Comparison of ENCODE assay signal across 21 mouse cellular contexts in genomic region chr5:99404403-99405170, GRCm38 (mm10).
DNase-seq lines count a peak whose midpoint lies in the region; ATAC-seq and TF ChIP-seq lines count a peak whose summit lies in the region.
"Had no signal": no experiment of that assay in that cellular context is flagged by ENCODE, and none has a peak within 500 bp of the region (broad histone marks: within the 10 kb centered on the region; RNA-seq: fewer than 3 reads in every experiment).

No protein-coding gene starts in this region.

- TF ChIP-seq POLR2A in heart, adult 2 months (IDR thresholded peaks at IDR 0.05; ENCODE audit: insufficient read depth, low read depth, low read length) = no peak

- in situ Hi-C loops in ES-E14 (cut with MboI; ENCODE audit: low sequenced_read_pairs in 2 of 2, unreplicated experiment in 2 of 2) = no loop called here

- no peaks in the 10 kb centered on the region for H3K27me3 ChIP-seq in heart, adult 2 months (ENCODE audit: control insufficient read depth, insufficient read depth, low read length)
- H3K27me3 ChIP-seq in liver, embryonic 11.5 days (replicated peaks; ENCODE audit: control insufficient read depth, insufficient read depth, low read length) = no peaks in the 10 kb centered on the region
- no peaks in the 10 kb centered on the region for H3K27me3 ChIP-seq in liver, embryonic 15.5 days
- H3K27me3 ChIP-seq: embryonic facial prominence, embryonic 12.5 days; forebrain, embryonic 15.5 days; Patski had no signal

- intact Hi-C loops in heart, adult 2 months (cut with DNase I) = no loop called here

- H3K4me3 ChIP-seq in heart, adult 2 months = no peak overlapping the region
- no peak overlapping the region for H3K4me3 ChIP-seq in ES-E14 (ENCODE audit: insufficient read depth in 1 of 2, low read depth in 1 of 2, low read length in 2 of 2, poor library complexity in 1 of 2, severe bottlenecking in 1 of 2)
- no peak overlapping the region for H3K4me3 ChIP-seq in liver, embryonic 11.5 days (ENCODE audit: low read depth, low read length)
- H3K4me3 ChIP-seq in liver, embryonic 15.5 days (replicated peaks) = no peak overlapping the region
- H3K4me3 ChIP-seq: embryonic facial prominence, embryonic 12.5 days; forebrain, embryonic 15.5 days; hindbrain, embryonic 13.5 days had no signal

- H3K4me2 ChIP-seq in liver, embryonic 11.5 days = peak overlapping the region; percentile 29
- H3K4me2 ChIP-seq in liver, embryonic 15.5 days = no peak overlapping the region
- H3K4me2 ChIP-seq: embryonic facial prominence, embryonic 12.5 days; forebrain, embryonic 15.5 days; hindbrain, embryonic 13.5 days had no signal

- no peaks in the 10 kb centered on the region for H3K36me3 ChIP-seq in heart, adult 2 months (ENCODE audit: control insufficient read depth, insufficient read depth, low read length)
- H3K36me3 ChIP-seq in ES-E14 (ENCODE audit: control insufficient read depth, insufficient read depth, low read length, poor library complexity, severe bottlenecking) = no peaks in the 10 kb centered on the region
- no peaks in the 10 kb centered on the region for H3K36me3 ChIP-seq in liver, embryonic 11.5 days (ENCODE audit: control insufficient read depth, insufficient read depth, low read length)
- H3K36me3 ChIP-seq in liver, embryonic 15.5 days (replicated peaks) = no peaks in the 10 kb centered on the region
- H3K36me3 ChIP-seq: embryonic facial prominence, embryonic 12.5 days; forebrain, embryonic 15.5 days; hindbrain, embryonic 13.5 days had no signal

- H3K79me2 ChIP-seq in heart, adult 2 months (replicated peaks; ENCODE audit: control insufficient read depth, insufficient read depth, low read length) = no peaks in the 10 kb centered on the region

- TF ChIP-seq EP300 in heart, adult 2 months (IDR thresholded peaks at IDR 0.05; ENCODE audit: insufficient read depth, low read depth, low read length) = no peak

- WGBS in heart, adult 2 months = 80% methylated on average over 11 of the region's 11 CpGs
- WGBS in liver, embryonic 11.5 days = 52% methylated on average over 11 of the region's 11 CpGs
- 29% methylated on average over 11 of the region's 11 CpGs for WGBS in liver, embryonic 15.5 days (ENCODE audit: insufficient replicate concordance)

- peak; percentile 33 for DNase-seq in heart, adult 11 months
- DNase-seq in heart, adult 2 months = no peak
- no peak for DNase-seq in ES-E14 (ENCODE audit: low read depth, low spot score)
- no peak for DNase-seq in liver, embryonic 11.5 days (ENCODE audit: low spot score)
- DNase-seq in thymus, postnatal 36 days = no peak
- no peak for DNase-seq in left cerebral cortex, adult 8-10 months (ENCODE audit: low spot score in 2 of 2)
- DNase-seq in ovary, postnatal 36 days (ENCODE audit: low spot score) = no peak
- DNase-seq: adrenal gland, adult 2 months; adrenal gland, postnatal 36 days; cerebellum, adult 2 months; cerebellum, postnatal 10 days; gastrocnemius, postnatal 14 days; heart, postnatal 10 days; heart, postnatal 4 days had no signal

- ATAC-seq in liver, embryonic 11.5 days (replicated peaks; ENCODE audit: low FRiP score) = peak; percentile 79
- ATAC-seq in liver, embryonic 15.5 days (ENCODE audit: insufficient read depth) = peak; percentile 58; the same call in 1 of the 2 replicates
- ATAC-seq: activated CD4-positive, CD25-positive, alpha-beta regulatory T cell, adult 4 months; forebrain, embryonic 15.5 days; hindbrain, postnatal 0 days; Patski had no signal

- no peaks in the 10 kb centered on the region for H3K9me3 ChIP-seq in ES-E14 (ENCODE audit: control insufficient read depth, insufficient read depth, low read depth, low read length)
- H3K9me3 ChIP-seq in liver, embryonic 11.5 days (ENCODE audit: control insufficient read depth, low read length) = no peaks in the 10 kb centered on the region
- no peaks in the 10 kb centered on the region for H3K9me3 ChIP-seq in liver, embryonic 15.5 days (replicated peaks)
- H3K9me3 ChIP-seq: embryonic facial prominence, embryonic 12.5 days; forebrain, embryonic 15.5 days; hindbrain, embryonic 13.5 days had no signal

- no peak overlapping the region for H3K27ac ChIP-seq in heart, adult 2 months
- H3K27ac ChIP-seq in ES-E14 (ENCODE audit: insufficient read depth, low read depth, low read length, poor library complexity, severe bottlenecking) = no peak overlapping the region
- H3K27ac ChIP-seq in liver, embryonic 11.5 days (ENCODE audit: low read depth, low read length) = peak overlapping the region; percentile 48; the same call in 1 of the 2 replicates
- no peak overlapping the region for H3K27ac ChIP-seq in liver, embryonic 15.5 days (replicated peaks)
- H3K27ac ChIP-seq: embryonic facial prominence, embryonic 12.5 days; forebrain, embryonic 15.5 days; hindbrain, embryonic 13.5 days; hindbrain, postnatal 0 days had no signal

- peaks cover 1% of the 10 kb centered on the region; the same call in 1 of the 2 replicates for H3K4me1 ChIP-seq in heart, adult 2 months (ENCODE audit: control insufficient read depth, insufficient read depth, low read length)
- peaks cover 0 to 5% of the 10 kb centered on the region in 2 experiments; a peak in 1 of 4 replicates for H3K4me1 ChIP-seq in ES-E14 (ENCODE audit: control insufficient read depth in 2 of 2, insufficient read depth in 2 of 2, low read length in 2 of 2, poor library complexity in 1 of 2)
- H3K4me1 ChIP-seq in liver, embryonic 11.5 days (replicated peaks; ENCODE audit: control insufficient read depth, insufficient read depth, low read length) = peaks cover 35% of the 10 kb centered on the region
- peaks cover 23% of the 10 kb centered on the region for H3K4me1 ChIP-seq in liver, embryonic 15.5 days (replicated peaks)

- H3K9ac ChIP-seq in heart, adult 2 months (ENCODE audit: low read depth, low read length) = no peak overlapping the region
- H3K9ac ChIP-seq in ES-E14 (ENCODE audit: insufficient read depth, low read depth, low read length, poor library complexity, severe bottlenecking) = no peak overlapping the region
- no peak overlapping the region for H3K9ac ChIP-seq in liver, embryonic 11.5 days (ENCODE audit: low read depth, low read length)
- H3K9ac ChIP-seq in liver, embryonic 15.5 days = no peak overlapping the region
- H3K9ac ChIP-seq: embryonic facial prominence, embryonic 12.5 days; forebrain, embryonic 15.5 days; hindbrain, embryonic 13.5 days had no signal

- TF ChIP-seq CTCF in heart, adult 2 months (IDR thresholded peaks at IDR 0.05) = no peak

TF ChIP-seq in ES-E14, 5 proteins besides CTCF, POLR2A, EP300 and RAD21:
- peak; percentile 69; the same call in 1 of the 2 replicates for TF ChIP-seq MAFK (IDR thresholded peaks at IDR 0.05; ENCODE audit: insufficient read depth, low read depth, low read length)
- no peak for TF ChIP-seq HCFC1 (IDR thresholded peaks at IDR 0.05; ENCODE audit: borderline replicate concordance, insufficient read depth, low read length)
